Mouse (Mus musculus) spleen, postnatal 14 days (tissue): ENCODE measurements around the gene Hsd17b11.

Source experiments
- DNase-seq, 2 experiments: peaks; one replicate each; pipeline ENCODE4 v3.0.0; 2021 to 2022; ENCODE audit warnings: low spot score in 2 of 2

Hsd17b11 gene

GRCm38 (mm10) chr5:104021597-104022378, at the start of gene Hsd17b11:
Gene Hsd17b11, minus strand, starts transcription at chr5:104021919.
- peak; percentile 26 to 44 for DNase-seq

- no peak for DNase-seq
Measured at GRCm38 (mm10) chr5:104071048-104071447, 49.3 kb upstream of the Hsd17b11 start.

DNA sequence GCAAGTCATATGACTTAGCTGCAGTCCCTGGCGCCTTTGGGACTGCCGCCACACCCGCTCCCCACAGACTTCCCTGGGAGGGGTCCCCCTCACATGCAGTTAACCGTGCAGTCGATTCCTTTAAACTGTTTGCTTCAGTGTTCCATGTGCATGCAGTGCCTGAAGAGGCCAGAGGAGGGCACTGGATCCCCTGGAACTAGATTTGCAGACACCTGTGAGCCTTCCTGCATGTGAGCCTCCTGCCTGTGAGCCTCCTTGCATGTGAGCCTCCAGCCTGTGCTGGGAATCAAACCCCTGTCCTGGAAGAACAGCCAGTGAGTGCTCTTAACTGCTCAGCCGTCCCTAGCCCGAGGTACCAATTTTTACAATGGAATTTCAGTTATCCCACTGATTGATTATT, 47.0 kb upstream of the Hsd17b11 start:
- no peak for DNase-seq

- DNase-seq = no peak
Measured at GRCm38 (mm10) chr5:104062773-104063551, 41.2 kb upstream of the Hsd17b11 start.

DNA sequence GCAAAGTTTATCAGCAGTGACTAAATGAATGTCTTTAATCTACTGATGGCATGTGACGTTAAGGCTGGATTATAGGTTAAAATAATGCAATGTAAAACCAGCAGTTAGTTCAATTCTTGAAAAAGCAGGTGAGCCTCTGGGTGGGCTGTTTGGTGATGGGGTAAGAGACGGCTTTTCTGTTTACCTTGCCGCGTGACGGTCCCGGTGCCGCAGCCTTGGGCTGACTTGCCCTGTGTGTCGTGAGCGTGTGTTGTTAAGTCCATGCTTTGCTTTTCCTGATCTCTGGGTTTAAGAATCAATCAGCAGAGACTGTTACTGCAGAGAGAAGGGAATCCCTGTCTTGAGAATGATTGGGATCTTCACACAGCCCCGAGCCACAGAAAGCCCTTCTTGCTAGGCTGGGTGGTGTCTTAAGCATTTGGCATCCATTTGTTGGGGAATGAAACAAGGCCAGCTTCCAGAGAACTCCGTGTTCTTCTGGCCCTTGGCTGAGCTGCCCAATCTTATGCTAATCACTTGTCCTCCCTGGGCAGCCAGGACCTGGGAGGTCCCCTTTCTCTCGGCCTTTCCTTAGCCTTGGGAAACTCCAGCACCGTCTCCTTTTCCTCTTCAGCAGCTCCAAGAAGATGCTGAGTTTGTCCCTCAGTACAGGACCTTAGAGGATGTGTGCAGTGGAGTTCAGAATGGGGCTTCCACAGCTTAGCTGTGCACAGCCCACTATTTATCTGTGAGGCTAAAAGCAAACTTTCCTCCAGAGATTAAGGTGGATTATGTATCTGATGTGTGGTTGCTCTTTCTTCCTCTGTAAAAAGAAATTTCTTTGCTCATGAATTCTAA, 40.4 kb upstream of the Hsd17b11 start:
- DNase-seq = no peak

DNA sequence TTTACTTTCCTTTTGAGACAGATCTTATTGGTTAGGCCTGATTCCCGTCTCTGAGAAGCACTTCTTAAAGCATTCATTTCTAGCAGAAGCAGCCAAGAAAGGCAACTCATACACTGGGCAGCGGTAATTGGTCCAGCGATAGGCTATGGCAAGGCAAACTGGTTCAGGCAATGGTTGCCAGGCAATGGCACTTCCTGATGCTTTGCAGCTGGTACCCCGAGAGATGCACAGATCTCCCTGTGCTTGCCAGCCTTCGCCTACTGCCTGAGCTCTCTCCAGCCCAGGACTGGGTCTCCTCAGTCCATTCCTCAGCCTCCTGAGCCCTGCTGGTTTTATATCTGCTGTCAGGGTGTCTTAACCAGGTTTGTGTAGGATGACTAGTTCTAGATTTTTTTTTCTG, 38.7 kb upstream of the Hsd17b11 start:
- DNase-seq = no peak

DNA sequence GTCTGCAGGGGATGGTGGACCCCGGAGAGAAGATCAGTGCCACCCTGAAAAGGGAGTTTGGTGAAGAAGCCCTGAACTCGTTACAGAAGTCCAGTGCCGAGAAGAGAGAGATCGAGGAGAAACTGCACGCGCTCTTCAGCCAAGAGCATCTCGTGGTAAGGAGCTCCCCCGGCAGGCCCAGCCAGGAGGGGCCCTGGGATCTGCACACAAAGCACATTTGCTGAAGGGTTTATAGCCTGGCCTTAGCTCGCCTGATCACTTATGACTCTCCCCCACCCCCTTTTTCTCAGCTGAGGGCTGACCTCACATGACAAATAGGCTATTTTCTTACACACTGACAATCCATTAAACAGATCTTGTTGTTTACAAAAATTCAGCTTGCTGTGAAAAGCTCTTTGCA, 37.9 kb upstream of the Hsd17b11 start:
- no peak for DNase-seq

DNA sequence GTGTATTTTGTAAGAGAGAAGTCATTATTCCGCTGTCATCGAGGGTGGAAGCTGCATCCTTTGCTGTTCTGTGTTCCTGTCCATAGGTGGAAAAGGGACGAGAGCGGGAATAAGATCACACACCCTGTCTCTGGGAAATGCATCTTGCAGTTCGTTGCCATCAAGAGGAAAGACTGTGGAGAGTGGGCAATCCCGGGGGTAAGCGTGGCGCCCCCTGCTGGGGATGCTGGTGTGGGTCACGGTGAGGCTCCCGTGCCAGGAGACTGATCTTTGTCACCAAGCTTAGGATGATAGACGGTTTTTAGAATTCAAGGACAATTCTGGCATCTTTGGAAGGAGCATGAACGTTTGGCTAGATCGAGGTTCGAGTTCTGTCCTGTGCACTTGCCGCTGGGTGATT, 36.3 kb upstream of the Hsd17b11 start:
- DNase-seq = peak; percentile 30 to 58

DNA sequence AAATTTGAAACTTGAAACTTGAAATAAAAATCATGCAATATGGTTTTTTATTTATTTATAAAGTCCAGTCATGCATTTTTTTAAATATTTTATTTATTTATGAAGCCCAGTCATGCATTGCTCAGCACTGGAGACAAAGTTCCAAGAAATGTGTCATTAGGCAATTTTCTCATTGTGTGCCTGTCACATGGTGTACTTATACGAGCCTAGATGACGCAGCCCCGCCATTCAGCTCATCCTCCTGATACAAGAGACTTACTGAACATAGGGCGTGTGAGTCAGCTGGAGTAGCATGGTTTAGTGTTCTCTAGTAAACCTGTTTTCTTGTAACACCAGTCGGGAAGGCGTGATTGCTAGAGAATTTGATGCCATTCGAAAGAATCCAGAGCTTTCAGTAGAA, 34.6 kb upstream of the Hsd17b11 start:
- DNase-seq = no peak

- no peak for DNase-seq
Measured at GRCm38 (mm10) chr5:104055816-104056215, 34.1 kb upstream of the Hsd17b11 start.

GRCm38 (mm10) chr5:104054938-104055337, 33.2 kb upstream of the Hsd17b11 start:
- no peak for DNase-seq

GRCm38 (mm10) chr5:104052956-104053355, 31.2 kb upstream of the Hsd17b11 start:
- DNase-seq = peak in 1 of 2 experiments; percentile 36

- DNase-seq = no peak
Measured at GRCm38 (mm10) chr5:104048139-104048538, 26.4 kb upstream of the Hsd17b11 start.

GRCm38 (mm10) chr5:104047200-104048105, 25.7 kb upstream of the Hsd17b11 start:
- DNase-seq = no peak

DNA sequence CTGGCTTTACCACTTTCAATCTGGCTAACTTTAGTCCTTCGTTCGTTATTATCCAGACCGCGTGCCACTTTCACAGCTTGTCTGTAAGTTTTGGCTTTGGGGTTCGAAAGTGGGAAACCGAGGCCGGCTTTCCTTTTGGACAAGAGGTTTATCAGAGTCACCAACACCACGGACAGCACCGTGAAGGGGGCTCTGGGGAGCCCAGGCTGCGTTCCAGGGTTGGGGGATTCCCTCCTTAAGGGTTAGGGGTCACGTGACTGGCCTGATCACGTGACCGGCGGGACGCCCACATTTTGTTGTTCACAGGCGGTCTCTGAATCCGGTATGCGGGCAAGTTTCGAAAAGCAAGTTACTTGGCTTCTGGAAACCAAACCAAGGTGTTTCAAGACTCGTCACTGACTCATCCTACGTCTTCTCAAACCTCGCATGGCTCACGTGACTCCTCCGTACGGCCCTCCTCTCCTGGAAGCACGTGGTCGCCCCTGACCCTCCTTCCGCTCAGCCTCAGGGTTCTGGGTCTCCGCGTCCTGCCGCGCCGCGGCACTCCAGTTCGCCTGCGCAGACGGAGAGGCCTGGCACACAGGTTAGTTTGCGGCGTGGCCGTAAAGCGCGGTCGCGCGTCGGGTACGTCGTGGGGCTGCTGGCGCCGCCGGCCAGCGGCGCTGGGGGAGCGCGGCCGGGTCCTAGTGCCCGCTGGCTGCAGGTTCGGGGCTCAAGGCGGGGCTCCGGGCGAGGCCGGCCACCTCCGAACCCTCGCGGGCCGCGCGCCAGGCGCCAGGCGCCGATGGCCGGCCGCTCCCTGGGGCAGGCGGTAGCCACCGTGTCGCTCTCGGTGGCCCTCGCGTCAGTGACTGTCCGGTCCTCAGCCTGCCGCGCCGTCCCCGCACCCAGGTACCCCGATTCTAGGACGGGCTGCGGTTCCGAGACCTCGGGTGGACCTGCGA, 24.8 kb upstream of the Hsd17b11 start, which contains the start of gene Nudt9:
TSS of gene Nudt9 (plus strand) at position 51 of the 944 bp plus-strand sequence.
- DNase-seq = peak; percentile 91 to 94

DNA sequence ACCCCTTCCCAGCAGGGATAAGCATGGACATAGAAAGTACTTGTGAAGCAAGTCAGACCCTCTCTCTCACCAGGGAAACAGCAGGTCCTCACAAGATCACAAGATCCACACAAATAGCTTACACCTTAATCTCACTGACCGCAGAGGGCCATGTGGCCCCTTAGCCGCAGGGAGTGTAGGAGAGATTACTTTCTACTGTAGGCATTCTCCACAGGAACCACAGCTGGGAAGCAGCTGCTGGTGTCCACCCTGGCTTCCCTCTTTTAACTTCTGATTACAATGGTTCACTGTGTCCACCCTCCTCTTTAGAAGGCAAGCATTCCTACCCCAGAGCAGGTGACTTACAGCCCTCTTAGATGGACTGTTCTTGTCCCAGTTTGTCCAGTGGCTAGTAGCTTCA, 22.0 kb upstream of the Hsd17b11 start:
- no peak for DNase-seq

GRCm38 (mm10) chr5:104042906-104043305, 21.2 kb upstream of the Hsd17b11 start:
- DNase-seq = no peak

GRCm38 (mm10) chr5:104039154-104039932, 17.6 kb upstream of the Hsd17b11 start:
- no peak for DNase-seq

GRCm38 (mm10) chr5:104036686-104037085, 15.0 kb upstream of the Hsd17b11 start:
- no peak for DNase-seq
